Mouse (Mus musculus) stomach, postnatal 0 days (tissue): ENCODE measurements around the gene Yipf1.
"Not testable (repeated sequence)": the region's sequence is repeated elsewhere in the genome, so short reads cannot be mapped to it uniquely, and the experiment has no call there.

ENCODE experiments used
- CTCF ChIP-seq: IDR thresholded peaks from 2 replicates; pipeline ENCODE4 v1.5.1; 2016; ENCODE audit warnings: antibody characterized with exemption, low read depth, mild to moderate bottlenecking, moderate library complexity
- EP300 ChIP-seq: optimal IDR thresholded peaks from 2 replicates; pipeline ENCODE3; 2016; ENCODE audit warnings: antibody characterized with exemption

DNA sequence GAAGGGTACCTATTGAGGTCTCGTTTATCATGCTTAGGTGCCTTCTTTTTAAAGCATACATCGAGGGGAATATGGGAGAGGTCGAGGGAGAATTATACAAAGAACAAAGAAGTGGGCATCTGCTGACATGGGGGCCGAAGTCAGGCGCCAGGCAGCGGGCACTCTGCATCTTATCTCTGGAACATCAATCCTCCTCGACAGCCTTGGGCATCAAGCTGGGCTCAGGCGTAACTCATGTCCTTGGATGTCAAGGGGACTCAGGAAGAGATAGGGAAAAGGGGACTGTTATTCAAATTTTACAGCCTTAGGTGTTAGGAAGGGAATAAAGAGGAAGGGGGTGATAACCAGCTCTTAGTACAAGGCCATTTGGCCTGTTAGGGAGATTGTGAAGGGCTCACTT is 43.0 kb downstream of the Yipf1 start:
- not testable (repeated sequence) for TF ChIP-seq EP300, CTCF
